Mouse (Mus musculus) small intestine, adult 2 months (tissue): ENCODE data around the gene Hist1h3b.

ENCODE experiments used
- CTCF ChIP-seq: fragments of 200-500 bp; IDR thresholded peaks from 2 replicates; pipeline ENCODE4 v1.5.1; 2012; ENCODE audit warnings: low read depth, mild to moderate bottlenecking, control low read depth, inconsistent platforms, low read length, moderate library complexity, mixed read lengths; ENCODE audit not compliant: insufficient replicate concordance, insufficient read length; ENCODE audit errors: extremely low read depth
- POLR2A ChIP-seq: fragments of 200-500 bp; IDR thresholded peaks from 2 replicates; pipeline ENCODE4 v1.6.1; 2012; ENCODE audit warnings: low read depth, mild to moderate bottlenecking, control low read depth, inconsistent platforms, low read length, moderate library complexity

DNA sequence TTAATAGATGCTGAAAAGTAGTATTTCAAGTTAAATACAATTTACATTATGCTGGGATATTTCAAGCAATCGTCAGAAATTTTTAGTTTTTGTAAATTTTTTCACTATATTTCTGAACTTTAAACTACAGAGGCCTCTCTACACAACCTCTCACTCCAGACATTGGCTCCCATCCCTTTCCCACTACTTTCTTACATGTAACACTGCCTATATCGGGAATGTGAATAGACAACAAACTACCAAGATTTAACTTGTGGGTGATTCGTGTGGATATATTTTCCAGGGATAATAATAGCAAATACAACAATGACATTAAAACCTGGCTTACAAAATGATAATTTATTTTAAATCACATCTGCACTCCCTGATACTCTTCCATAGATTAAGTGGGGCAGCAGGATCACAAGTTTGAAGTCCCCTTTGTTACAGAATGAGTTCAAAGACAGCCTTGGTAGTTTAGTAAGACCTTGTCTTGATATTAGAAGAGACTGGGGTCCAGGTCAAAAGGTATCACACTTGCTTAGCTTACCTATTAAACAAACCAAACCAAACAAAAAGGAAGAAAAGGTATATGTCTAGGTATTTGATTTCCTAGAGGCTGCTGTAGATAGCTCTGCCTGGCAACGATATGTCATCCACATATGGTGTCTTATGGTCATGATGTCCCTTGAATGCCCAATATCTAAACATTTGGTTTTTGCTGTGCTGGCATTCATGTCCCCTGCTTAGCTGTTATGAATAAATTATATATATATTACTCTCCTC is 1.4 kb downstream of the Hist1h3b start:
- TF ChIP-seq POLR2A, result no peak
- no peak for TF ChIP-seq CTCF
